Mouse (Mus musculus) R1 (cell line): ENCODE data around the gene Dennd1b.

Experiments
- DNase-seq: peaks from one replicate; pipeline ENCODE4 v3.0.0-alpha.2; 2018; ENCODE audit warnings: low read depth, low spot score

The Dennd1b gene

GRCm38 (mm10) chr1:138963161-138963867 is at the start of gene Dennd1b:
TSS of gene Dennd1b (plus strand) at chr1:138963435.
- peak; percentile 92 for DNase-seq

- DNase-seq = no peak
These were observed 47.6 kb upstream of the Dennd1b start for GRCm38 (mm10) chr1:138915596-138915995.

GRCm38 (mm10) chr1:138919601-138920000 is 43.6 kb upstream of the Dennd1b start:
- DNase-seq = no peak

- no peak for DNase-seq
These were observed 43.2 kb upstream of the Dennd1b start for GRCm38 (mm10) chr1:138920082-138920481.

GRCm38 (mm10) chr1:138920799-138921198 is 42.4 kb upstream of the Dennd1b start:
- DNase-seq = no peak

- DNase-seq = no peak
These were observed 40.3 kb upstream of the Dennd1b start for GRCm38 (mm10) chr1:138922886-138923285.

GRCm38 (mm10) chr1:138924282-138924681 is 39.0 kb upstream of the Dennd1b start:
- DNase-seq = no peak

GRCm38 (mm10) chr1:138928671-138929483 is 34.4 kb upstream of the Dennd1b start:
- no peak for DNase-seq

- DNase-seq = peak; percentile 31
These were observed 33.2 kb upstream of the Dennd1b start for GRCm38 (mm10) chr1:138929985-138930384.

- no peak for DNase-seq
These were observed 32.4 kb upstream of the Dennd1b start for GRCm38 (mm10) chr1:138930856-138931255.

- no peak for DNase-seq
These were observed 27.1 kb upstream of the Dennd1b start for GRCm38 (mm10) chr1:138936169-138936568.

GRCm38 (mm10) chr1:138937686-138938370 is 25.4 kb upstream of the Dennd1b start:
- DNase-seq = no peak

- DNase-seq = no peak
These were observed 23.6 kb upstream of the Dennd1b start for GRCm38 (mm10) chr1:138939579-138940139.

- DNase-seq = no peak
These were observed 22.8 kb upstream of the Dennd1b start for GRCm38 (mm10) chr1:138940407-138940806.

GRCm38 (mm10) chr1:138952173-138952572 is 11.1 kb upstream of the Dennd1b start:
- no peak for DNase-seq

- DNase-seq = no peak
These were observed 8.3 kb upstream of the Dennd1b start for GRCm38 (mm10) chr1:138954978-138955377.

GRCm38 (mm10) chr1:138955455-138955854 is 7.8 kb upstream of the Dennd1b start:
- no peak for DNase-seq

- DNase-seq = peak; percentile 91
These were observed 6.7 kb upstream of the Dennd1b start for GRCm38 (mm10) chr1:138956511-138956910.

- peak; percentile 94 for DNase-seq
These were observed 6.1 kb upstream of the Dennd1b start for GRCm38 (mm10) chr1:138957111-138957510.

GRCm38 (mm10) chr1:138958863-138959262 is 4.4 kb upstream of the Dennd1b start:
- DNase-seq = no peak

GRCm38 (mm10) chr1:138959903-138960483 is 3.2 kb upstream of the Dennd1b start:
- peak; percentile 29 for DNase-seq
